Mouse (Mus musculus) MEL (cell line): Measurements from ENCODE around the gene Mcf2.

Source experiments
- CHD2 ChIP-seq: IDR thresholded peaks from 2 replicates; pipeline ENCODE4 v1.6.1; 2011; ENCODE audit warnings: low read length, improper control_type of control experiment
- POLR2A ChIP-seq, 2 experiments: IDR thresholded peaks; 2 replicates each; pipeline ENCODE4 v1.6.1; 2011 to 2012; ENCODE audit warnings: low read length in 2 of 2, mild to moderate bottlenecking in 2 of 2, control low read depth in 1 of 2, improper control_type of control experiment in 1 of 2, low read depth in 1 of 2, moderate library complexity in 1 of 2; ENCODE audit not compliant: control insufficient read depth in 1 of 2, insufficient read depth in 1 of 2, poor library complexity in 1 of 2

GRCm38 (mm10) chrX:60169511-60169910 is 9.4 kb downstream of the Mcf2 start:
- no peak for TF ChIP-seq POLR2A (IDR thresholded peaks at IDR 0.05; ENCODE audit: control insufficient read depth in 1 of 2, insufficient read depth in 1 of 2, low read depth in 1 of 2, low read length in 2 of 2, poor library complexity in 1 of 2)
- no peak for TF ChIP-seq CHD2
